Mouse (Mus musculus): ENCODE data around the gene Cmtm3.

- TF ChIP-seq CTCF (IDR thresholded peaks at IDR 0.05; ENCODE audit: control insufficient read depth, insufficient read depth, low read length) (no peak), POLR2A (IDR thresholded peaks at IDR 0.05; ENCODE audit: borderline replicate concordance, control insufficient read depth, low read depth, low read length) (no peak)
Measured at GRCm38 (mm10) chr8:104367398-104367797, 28.2 kb downstream of the Cmtm3 start.

All from bone marrow, adult 2 months (tissue).